Mouse (Mus musculus) forebrain, embryonic 11.5 days (tissue): ENCODE measurements around the gene Dok7. TPM values are rescaled to one million over a fixed set of nuclear protein-coding genes. Genes with fewer than 3 reads are reported as not detected.

Source experiments
- ATAC-seq: fragments of 200-750 bp; cut with Nextera tagmentation; replicated peaks from 2 replicates; pipeline ENCODE4 v1.8.0; 2017; ENCODE audit warnings: moderate TSS enrichment; ENCODE audit not compliant: low FRiP score
- DNase-seq: peaks from one replicate; pipeline ENCODE4 v3.0.0-alpha.2; 2017; ENCODE audit warnings: low spot score
- H3K27ac ChIP-seq: fragments of 300-500 bp; sonication (generic); 2 replicates; pipeline ENCODE4 v1.5.1; 2014; ENCODE audit warnings: low read depth, low read length
- H3K27me3 ChIP-seq: fragments of 300-500 bp; sonication (generic); 2 replicates; pipeline ENCODE4 v1.6.1; 2014; ENCODE audit warnings: mild to moderate bottlenecking, low read length, mixed read lengths; ENCODE audit not compliant: control insufficient read depth, insufficient read depth
- H3K36me3 ChIP-seq: fragments of 300-500 bp; sonication (generic); 2 replicates; pipeline ENCODE4 v1.6.1; 2014; ENCODE audit warnings: mild to moderate bottlenecking, low read length, moderate library complexity, mixed read lengths; ENCODE audit not compliant: control insufficient read depth, insufficient read depth
- H3K4me1 ChIP-seq: fragments of 300-500 bp; sonication (generic); replicated peaks from 2 replicates; pipeline ENCODE4 v1.6.1; 2014; ENCODE audit warnings: low read length, mixed read lengths; ENCODE audit not compliant: control insufficient read depth, insufficient read depth
- H3K4me2 ChIP-seq: fragments of 300-500 bp; sonication (generic); 2 replicates; pipeline ENCODE4 v1.6.1; 2014; ENCODE audit warnings: low read depth, mild to moderate bottlenecking, low read length, moderate library complexity, mixed read lengths; ENCODE audit not compliant: severe bottlenecking
- H3K4me3 ChIP-seq: fragments of 300-500 bp; sonication (generic); 2 replicates; pipeline ENCODE4 v1.5.1; 2014; ENCODE audit warnings: low read depth, low read length
- H3K9ac ChIP-seq: fragments of 300-500 bp; sonication (generic); 2 replicates; pipeline ENCODE4 v1.6.1; 2014; ENCODE audit warnings: low read length
- H3K9me3 ChIP-seq: fragments of 300-500 bp; sonication (generic); 2 replicates; pipeline ENCODE4 v1.6.1; 2016; ENCODE audit warnings: low read length, mixed read lengths; ENCODE audit not compliant: control insufficient read depth
- WGBS: fragments of 180-500 bp; shearing (Covaris S2); extraction: QIAGEN DNeasy Blood & Tissue Kit; methylation state at CpG from one replicate; pipeline ENCODE4 v1.1.7; 2014; 5-methylcytosine and 5-hydroxymethylcytosine counted together
- polyA plus RNA-seq: library from polyadenylated mRNA; unstranded; fragments of >200 nt; fragmentation: Nextera tagmentation; extraction: Ambion mirVana; gene quantifications from 2 replicates; pipeline ENCODE4 v1.2.1, GENCODE M21; 2014

The Dok7 gene
- polyA plus RNA-seq, 1 experiment from 2014 or later, result not detected

DNA sequence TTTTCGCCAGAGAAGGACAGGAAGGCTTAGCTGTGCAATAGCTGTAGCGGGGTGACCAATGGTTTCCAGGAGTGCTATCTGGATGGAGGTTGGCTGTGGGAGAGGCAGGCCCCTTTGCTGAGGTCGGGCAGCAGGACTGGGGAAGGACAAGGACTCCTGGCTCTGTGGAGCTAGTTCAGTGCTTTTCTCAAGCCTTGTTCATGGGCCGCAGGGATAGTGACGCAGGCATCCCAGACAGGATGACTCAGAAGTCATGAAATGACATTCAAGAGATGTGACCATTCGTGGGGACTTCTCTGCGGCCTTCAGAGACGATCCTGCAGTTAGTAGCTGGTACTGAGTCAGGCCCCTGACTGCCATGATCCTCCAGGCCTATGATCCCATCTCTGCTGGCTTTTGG lies 13.7 kb downstream of the Dok7 start:
- H3K27me3 ChIP-seq, result no peaks in the 10 kb centered on the region
- H3K36me3 ChIP-seq, result no peaks in the 10 kb centered on the region
- no peaks in the 10 kb centered on the region for H3K4me1 ChIP-seq
- H3K9me3 ChIP-seq, result no peaks in the 10 kb centered on the region
- 92% methylated on average over 8 of the region's 8 CpGs for WGBS
- no peak overlapping the region for H3K4me2 ChIP-seq
- no peak for DNase-seq
- no peak overlapping the region for H3K27ac ChIP-seq
- H3K4me3 ChIP-seq, result no peak overlapping the region
- H3K9ac ChIP-seq, result no peak overlapping the region
- ATAC-seq, result no peak

DNA sequence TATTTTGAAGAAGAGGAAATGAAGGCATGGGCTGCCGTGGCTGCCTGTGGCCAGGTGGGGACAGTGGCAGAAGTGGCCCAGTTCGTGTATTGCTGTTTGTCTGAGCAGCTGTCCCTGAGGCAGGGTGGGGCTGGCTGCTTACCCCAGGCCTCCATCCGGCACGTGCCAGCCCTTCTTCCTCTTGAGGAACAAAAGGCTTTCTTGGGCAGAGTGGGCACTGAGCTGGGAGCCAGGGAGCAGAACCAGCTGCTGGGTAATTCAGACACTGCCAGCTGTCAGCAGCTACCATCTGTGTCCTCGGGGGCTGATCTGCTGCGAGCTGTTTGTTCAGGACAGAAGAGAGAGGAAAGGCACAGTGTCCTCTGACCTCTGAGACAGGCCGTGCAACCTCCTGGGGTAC lies 14.4 kb downstream of the Dok7 start:
- Histone ChIP-seq H3K27ac (no peak overlapping the region), H3K4me2 (no peak overlapping the region), H3K9me3 (no peaks in the 10 kb centered on the region), H3K4me3 (no peak overlapping the region), H3K4me1 (no peaks in the 10 kb centered on the region), H3K9ac (no peak overlapping the region), H3K27me3 (no peaks in the 10 kb centered on the region), H3K36me3 (no peaks in the 10 kb centered on the region)
- 75% methylated on average over 7 of the region's 7 CpGs for WGBS
- ATAC-seq (no peak), DNase-seq (no peak)

DNA sequence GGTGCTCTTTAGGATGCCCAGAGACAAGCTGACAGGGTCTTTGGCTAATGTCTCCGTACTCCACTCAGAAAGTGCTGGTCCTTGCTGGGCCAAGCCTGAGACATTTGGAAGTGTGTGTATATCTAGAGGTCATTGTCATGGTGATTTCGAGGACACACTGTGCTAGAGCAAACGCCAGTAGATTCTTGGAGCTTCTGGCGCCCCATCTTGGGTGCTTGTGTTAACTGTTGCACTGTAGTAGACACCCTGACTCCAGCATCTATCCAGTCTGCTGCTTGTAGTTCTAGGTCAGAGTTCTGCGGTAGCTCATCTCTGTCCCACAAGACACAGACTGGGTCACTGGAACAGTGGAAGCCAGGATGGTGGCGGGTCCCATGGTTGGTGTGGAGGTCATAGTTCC lies 15.3 kb downstream of the Dok7 start:
- 92% methylated on average over 6 of the region's 6 CpGs for WGBS
- no peaks in the 10 kb centered on the region for H3K9me3 ChIP-seq
- no peaks in the 10 kb centered on the region for H3K4me1 ChIP-seq
- no peak overlapping the region for H3K4me3 ChIP-seq
- no peak overlapping the region for H3K9ac ChIP-seq
- no peak overlapping the region for H3K27ac ChIP-seq
- no peak for DNase-seq
- H3K4me2 ChIP-seq, result no peak overlapping the region
- no peaks in the 10 kb centered on the region for H3K36me3 ChIP-seq
- no peak for ATAC-seq
- H3K27me3 ChIP-seq, result no peaks in the 10 kb centered on the region

DNA sequence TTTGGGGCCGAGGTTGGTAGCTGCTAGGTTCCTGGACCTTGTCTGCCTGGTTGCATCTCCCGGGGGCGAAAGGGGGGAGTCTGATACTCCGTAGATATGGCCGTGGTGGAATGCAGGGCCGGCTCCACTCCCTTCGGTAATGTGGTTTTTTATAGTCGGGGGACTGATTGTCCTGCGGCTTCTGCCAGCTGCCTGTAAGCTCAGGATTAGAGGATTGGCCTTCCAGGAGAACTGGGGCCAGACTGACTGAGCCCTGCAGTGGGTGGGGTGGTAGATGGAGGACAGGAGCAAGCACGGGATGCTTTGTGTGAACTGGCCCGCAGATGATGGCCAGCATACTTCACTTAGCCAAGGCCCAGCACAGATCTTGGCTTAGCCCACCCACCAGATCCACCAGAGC lies 16.7 kb downstream of the Dok7 start:
- no peak overlapping the region for H3K4me3 ChIP-seq
- H3K9me3 ChIP-seq, result no peaks in the 10 kb centered on the region
- H3K9ac ChIP-seq, result no peak overlapping the region
- WGBS, result 88% methylated on average over 11 of the region's 11 CpGs
- H3K27me3 ChIP-seq, result no peaks in the 10 kb centered on the region
- H3K27ac ChIP-seq, result no peak overlapping the region
- no peak overlapping the region for H3K4me2 ChIP-seq
- ATAC-seq (no peak), DNase-seq (no peak)
- no peaks in the 10 kb centered on the region for H3K36me3 ChIP-seq
- H3K4me1 ChIP-seq, result no peaks in the 10 kb centered on the region

DNA sequence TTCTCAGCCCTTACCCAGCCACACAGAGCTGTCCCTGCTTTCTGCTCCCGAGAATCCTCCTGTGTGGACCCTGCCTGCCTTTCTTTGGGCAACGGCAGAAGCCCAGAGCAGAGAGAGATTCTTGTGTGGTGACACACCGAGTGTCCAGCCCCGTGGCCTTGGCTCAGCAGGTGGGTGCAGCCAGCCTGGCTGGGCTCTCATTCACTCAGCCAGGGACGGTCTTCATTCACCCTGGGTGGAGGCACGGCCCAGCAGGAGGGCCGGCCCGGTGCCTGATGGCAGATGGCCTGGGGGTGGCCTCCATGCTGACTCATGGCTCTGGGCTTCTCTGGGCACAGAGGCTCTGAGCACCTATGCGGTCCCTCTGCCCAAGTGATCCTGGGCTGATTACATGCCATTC lies 17.4 kb downstream of the Dok7 start:
- ATAC-seq (no peak), DNase-seq (no peak)
- Histone ChIP-seq H3K9ac (no peak overlapping the region), H3K4me1 (no peaks in the 10 kb centered on the region), H3K4me3 (no peak overlapping the region), H3K4me2 (no peak overlapping the region), H3K36me3 (no peaks in the 10 kb centered on the region), H3K9me3 (no peaks in the 10 kb centered on the region), H3K27me3 (peaks cover under 1% of the 10 kb centered on the region; the same call in 1 of the 2 replicates), H3K27ac (no peak overlapping the region)
- 77% methylated on average over 9 of the region's 9 CpGs for WGBS

DNA sequence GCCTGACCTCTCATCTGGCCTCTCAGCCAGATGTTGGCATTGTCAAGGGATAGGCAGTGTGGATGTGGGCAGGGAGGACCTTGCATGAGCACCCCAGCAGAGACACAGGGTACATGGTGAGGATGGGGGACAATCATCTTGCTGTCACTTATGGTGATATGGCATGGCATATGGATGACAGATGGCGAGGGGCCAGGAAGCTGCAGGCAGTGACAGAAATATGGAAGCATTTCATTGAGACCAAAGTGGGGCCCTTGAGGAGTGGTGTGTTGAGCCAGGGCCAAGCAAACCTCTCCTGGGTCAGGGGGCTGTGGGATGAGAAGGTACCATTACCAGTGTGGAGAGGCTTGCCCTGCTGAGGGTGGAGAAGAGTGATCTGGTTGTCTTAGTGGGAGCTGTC lies 19.8 kb downstream of the Dok7 start:
- H3K27ac ChIP-seq, result no peak overlapping the region
- no peaks in the 10 kb centered on the region for H3K9me3 ChIP-seq
- no peak overlapping the region for H3K9ac ChIP-seq
- DNase-seq (no peak), ATAC-seq (no peak)
- H3K27me3 ChIP-seq, result peaks cover 8% of the 10 kb centered on the region; the same call in 1 of the 2 replicates
- WGBS, result 85% methylated on average over 1 of the region's 1 CpGs
- H3K4me1 ChIP-seq, result 0 out of 2 replicates have a peak, but pooled peaks cover 2% of the 10 kb centered on the region
- no peak overlapping the region for H3K4me3 ChIP-seq
- no peak overlapping the region for H3K4me2 ChIP-seq
- H3K36me3 ChIP-seq, result no peaks in the 10 kb centered on the region

DNA sequence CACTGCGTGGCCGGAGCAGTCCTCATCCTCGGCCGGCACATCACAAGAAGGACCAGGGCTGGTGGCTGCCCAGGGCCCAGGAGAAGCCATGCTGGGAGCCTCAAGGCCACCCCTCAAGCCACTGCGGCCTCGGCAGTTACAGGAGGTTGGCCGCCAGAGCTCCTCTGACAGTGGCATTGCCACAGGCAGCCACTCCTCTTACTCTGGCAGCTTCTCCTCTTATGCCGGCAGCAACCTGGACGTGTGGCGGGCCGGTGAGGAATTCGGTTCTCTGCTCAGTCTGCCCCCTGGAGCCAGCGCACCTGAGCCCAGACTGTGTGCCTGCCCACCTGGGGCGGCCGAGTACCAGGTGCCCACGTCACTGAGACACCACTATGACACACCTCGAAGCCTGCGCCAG lies 22.5 kb downstream of the Dok7 start:
- ATAC-seq (no peak), DNase-seq (no peak)
- Histone ChIP-seq H3K36me3 (no peaks in the 10 kb centered on the region), H3K4me1 (0 out of 2 replicates have a peak, but pooled peaks cover 2% of the 10 kb centered on the region), H3K9me3 (no peaks in the 10 kb centered on the region), H3K4me3 (no peak overlapping the region), H3K9ac (no peak overlapping the region; the same call in 1 of the 2 replicates), H3K4me2 (no peak overlapping the region), H3K27ac (no peak overlapping the region), H3K27me3 (peaks cover 8% of the 10 kb centered on the region; the same call in 1 of the 2 replicates)
- WGBS, result 33% methylated on average over 18 of the region's 18 CpGs

DNA sequence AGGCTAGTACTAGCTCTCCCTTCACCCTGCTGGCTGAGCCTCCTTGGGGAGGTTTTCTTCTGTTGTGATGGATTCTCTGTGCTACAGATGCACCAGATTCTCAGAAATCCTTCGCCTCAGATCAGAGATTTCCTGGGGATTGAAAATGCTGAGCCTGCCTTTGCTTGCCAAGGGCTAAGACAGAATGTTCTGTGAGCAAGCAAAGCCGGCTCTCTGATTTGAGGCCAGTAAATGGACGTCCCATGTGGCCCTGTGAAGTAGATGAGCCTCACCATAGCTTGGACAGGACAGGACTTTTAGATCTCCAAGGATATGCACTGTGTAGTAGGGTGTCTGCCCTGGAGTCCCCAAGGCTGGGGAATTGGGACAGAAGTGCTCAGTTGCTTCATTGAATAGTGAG lies 28.3 kb downstream of the Dok7 start:
- Histone ChIP-seq H3K36me3 (no peaks in the 10 kb centered on the region), H3K27me3 (no peaks in the 10 kb centered on the region), H3K9ac (no peak overlapping the region), H3K27ac (no peak overlapping the region), H3K4me1 (no peaks in the 10 kb centered on the region), H3K4me2 (no peak overlapping the region), H3K4me3 (no peak overlapping the region), H3K9me3 (no peaks in the 10 kb centered on the region)
- DNase-seq (no peak), ATAC-seq (no peak)
- 85% methylated on average over 3 of the region's 3 CpGs for WGBS

DNA sequence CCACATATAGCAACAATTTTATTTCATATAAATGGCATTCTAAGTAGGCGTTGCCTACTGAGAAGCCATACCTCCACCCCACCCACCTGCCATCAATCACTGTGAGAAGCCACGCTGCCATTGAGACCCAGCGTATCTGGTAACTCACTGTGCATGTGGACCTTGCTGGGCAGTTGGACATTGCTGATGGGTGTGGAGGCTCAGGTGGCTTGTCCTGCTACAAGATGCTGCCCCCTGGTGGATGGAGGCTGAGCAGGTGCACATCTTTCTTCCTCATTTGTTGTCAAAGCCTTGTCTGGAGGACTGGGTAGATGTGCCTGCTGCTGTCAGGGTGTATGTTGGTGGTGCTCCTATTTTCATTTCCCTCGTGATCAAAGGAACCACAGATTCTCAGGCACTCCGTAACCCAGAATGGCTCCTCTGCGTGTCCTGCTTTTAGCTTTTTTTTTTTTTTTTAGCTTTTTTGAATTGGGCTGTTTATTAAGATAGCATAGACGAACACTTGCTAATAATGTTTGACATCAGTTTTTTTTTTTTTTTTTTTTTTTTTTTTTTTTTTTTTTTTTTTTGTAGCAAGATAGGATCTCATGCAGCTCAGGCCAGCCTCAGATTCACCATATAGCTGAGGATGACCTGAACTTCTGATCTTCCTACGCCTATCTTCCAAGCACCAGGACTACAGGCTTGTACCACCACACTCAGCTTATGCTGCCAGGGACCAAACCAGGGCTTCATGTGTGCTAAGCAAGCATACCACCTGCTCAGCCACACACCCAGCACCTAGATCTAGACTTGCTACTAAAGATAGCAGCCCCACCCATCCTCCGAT lies 32.4 kb downstream of the Dok7 start:
- H3K9me3 ChIP-seq, result no peaks in the 10 kb centered on the region
- H3K36me3 ChIP-seq, result no peaks in the 10 kb centered on the region
- H3K27me3 ChIP-seq, result no peaks in the 10 kb centered on the region
- H3K9ac ChIP-seq, result no peak overlapping the region
- no peak overlapping the region for H3K4me3 ChIP-seq
- ATAC-seq, result no peak
- peak; percentile 82 for DNase-seq
- H3K4me2 ChIP-seq, result no peak overlapping the region
- no peak overlapping the region for H3K27ac ChIP-seq
- 72% methylated on average over 9 of the region's 9 CpGs for WGBS
- H3K4me1 ChIP-seq, result no peaks in the 10 kb centered on the region
